Mouse (Mus musculus) CD8-positive naive resting alpha-beta T cell, adult 2 months (primary cell): Measurements from ENCODE around the gene Ttn.

Experiments used
- DNase-seq, 2 experiments: peaks; one replicate each; pipeline ENCODE4 v3.0.0; 2022; ENCODE audit warnings: low read depth in 2 of 2, low spot score in 2 of 2

The Ttn gene

DNA sequence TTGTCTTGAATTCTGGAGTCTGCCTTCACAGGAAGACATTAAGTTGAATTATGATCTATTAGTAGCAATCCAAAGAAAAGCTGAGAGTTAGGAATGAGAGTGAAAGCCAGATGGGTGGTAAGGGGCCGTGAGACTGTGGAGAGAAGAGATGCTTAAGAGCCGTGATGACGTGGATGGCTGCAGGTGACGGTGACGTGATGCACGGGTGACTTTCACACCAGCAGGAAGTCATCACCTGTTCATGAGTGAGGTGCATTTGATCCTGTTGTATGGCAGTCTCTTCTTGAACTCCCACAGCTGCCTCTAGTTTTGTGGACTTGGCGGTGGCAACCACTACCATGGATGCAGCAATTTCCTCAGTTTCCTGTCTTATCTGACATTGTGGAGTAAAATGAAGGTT is 16.8 kb downstream of the Ttn start:
- DNase-seq = no peak

DNA sequence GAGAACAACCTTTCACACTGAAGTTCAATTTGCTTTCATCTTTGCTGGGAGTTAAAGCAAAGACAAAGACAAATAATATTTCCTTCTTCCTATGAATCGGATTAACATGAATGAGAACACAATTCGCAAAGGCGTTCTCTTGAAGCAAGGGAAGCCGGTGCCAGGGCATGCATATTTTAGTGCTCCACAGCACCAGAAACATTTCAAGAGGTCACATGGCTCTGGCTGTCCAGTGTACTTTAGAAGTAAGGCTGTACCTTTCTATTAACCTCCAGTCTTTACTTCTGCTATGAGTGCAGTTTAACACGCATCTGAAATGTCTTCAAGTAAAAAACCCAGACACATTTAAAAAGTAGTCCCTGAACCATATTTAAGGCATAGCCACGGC is 20.3 kb downstream of the Ttn start:
- DNase-seq = no peak

DNA sequence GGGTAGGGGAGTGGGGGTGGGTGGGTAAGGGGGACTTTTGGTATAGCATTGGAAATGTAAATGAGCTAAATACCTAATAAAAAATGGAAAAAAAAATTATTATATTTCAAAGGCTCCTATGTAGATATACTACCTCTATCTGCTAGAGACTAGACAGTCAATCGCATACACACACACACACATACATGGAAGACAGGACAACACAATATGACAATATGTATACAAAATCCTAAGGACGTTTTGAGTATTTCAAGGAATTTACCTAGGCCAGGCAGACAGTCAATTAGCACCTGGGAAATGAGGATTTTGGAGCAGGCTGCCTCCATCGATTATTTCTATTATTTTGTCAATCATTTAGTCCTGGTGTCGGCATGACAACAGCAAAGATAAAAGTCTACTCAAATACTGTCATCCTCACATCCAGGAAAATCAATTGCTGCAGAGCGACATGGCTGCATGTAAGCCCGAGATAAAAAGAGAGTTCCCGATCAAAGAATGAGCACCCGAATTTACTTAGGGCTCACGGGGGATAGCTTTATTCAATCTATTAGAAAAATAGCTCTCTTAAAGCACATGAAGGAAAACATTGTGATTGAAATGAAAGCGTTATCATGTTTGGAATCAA is 20.8 kb downstream of the Ttn start:
- no peak for DNase-seq

DNA sequence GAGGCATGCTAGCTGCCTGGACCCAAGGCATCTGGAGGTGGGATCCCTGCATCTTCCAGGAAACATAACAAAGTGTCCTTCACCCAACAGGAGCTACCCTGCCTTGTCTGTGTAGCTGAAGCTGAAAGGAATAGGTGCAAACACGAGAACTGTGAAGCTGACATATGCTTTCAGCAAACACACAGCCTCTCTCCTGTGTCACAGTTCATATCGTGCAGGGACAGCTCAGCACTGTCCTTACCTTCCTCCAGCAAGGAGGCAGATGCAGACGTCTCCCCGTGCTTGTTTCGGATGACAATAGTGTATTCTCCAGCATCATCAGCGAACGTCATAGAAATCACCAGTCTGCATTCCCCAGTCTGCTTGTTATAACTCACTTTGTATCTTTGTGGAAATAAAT is 32.6 kb downstream of the Ttn start:
- DNase-seq = no peak

DNA sequence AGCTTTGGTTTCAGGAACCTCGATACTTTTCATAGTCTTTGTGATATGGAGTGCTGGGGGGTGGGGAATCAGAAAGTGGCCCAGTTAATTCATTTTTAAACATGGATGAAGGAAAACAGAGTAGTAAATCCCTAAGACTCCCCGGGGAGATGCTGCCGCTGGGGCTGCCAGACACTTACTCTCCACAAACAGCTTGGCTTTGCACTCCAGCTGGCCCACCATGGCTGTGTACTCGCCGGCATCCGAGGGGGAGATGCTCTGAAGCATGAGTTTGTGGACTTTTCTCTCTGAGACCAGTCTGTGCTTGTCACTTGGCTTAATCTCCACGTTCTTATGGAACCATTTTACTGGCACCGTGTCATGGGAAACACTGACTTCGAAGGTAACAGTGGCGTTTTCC is 43.8 kb downstream of the Ttn start:
- DNase-seq = no peak

DNA sequence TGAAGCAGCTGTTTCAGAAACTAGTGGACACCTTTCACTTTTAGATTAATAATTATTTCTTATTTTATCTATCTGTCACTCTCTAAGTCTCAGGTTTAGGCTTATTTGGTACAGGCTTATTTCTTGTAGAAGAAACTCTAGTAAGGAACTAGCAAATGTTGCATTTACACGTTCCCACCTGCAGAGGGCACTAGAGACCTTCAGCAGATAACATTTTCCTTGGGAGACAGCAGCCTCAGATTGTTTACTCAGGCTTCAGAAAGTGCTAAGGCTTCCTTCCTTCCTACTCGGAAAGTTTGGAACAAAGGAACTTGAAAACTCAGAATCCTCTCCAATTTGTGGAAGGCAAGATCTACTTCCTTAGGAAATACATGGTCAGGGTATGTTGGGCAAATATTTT is 52.6 kb downstream of the Ttn start:
- DNase-seq = no peak

DNA sequence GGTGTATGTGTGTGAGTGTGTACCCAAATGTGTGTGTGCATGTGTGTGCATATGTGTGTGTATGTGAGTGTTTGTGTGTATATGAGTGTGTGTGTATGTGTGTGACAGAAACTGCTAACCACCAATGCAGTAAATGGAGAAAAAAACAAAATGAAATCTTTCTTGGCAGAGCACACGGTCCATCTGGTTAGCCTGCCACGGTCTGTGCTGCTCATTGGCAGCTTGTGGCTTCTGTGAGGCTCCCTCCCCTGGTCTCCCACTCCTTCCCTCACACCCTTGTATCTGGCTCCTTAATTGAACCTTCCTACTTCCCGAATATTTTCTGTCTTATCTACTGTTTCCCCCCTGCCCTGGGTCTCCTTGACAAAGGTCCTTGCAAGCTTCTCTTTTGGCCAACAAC is 53.5 kb downstream of the Ttn start:
- DNase-seq = no peak

DNA sequence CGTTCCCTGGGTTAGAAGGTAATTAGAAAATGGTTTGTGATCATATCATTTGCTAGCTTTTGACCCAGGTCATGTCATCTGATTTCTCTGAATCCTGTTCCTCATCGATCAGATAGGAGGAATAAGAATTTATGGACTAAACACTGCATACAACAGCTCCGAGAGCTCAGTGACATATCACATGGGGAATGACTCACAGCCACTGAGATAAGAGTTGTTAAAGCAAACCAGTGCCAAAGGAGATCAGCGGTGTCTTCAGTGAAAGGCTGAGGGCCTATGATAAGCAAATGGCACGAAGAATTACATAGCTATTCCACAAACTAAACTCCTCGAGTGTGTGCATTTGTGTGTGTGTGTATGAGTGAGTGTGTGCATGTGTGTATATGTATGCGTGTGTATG is 54.0 kb downstream of the Ttn start:
- DNase-seq = no peak

DNA sequence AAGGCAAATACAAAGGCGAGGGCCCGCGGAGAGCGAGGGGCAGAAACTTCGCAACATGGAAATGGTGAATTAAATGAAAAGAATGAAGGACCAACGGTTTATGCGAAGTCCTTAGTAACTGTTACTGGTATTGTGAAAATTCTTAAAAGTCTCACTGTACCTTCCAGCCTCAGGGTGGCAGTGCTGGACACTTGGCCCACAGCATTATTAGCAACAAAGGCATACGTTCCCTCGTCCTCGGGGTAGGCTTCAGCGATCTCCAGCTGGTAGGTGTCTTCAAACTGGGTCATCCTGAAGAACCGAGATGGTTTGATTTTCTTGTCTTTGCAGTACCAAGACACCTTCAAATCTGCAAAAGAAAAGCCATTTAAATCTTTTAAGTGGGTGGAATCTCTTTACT is 55.4 kb downstream of the Ttn start:
- DNase-seq = no peak

DNA sequence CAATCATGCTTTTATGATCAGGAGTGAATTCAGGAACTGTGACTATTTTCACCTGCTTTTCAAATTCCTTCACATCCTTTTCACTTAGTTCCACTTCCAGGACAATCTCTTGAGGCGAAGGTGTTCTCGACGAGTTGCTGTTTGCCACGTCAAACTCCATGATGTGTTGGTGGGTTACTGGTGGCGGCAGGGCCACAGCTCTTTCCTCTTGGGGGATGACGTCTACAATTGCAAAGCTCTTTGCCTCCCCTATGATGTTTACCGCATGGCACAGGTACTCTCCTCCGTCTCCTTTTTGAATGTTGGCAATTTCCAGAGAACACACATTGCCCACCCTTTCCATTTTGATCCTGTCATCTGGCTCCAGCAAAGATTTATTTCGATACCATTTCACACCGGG is 67.4 kb downstream of the Ttn start:
- no peak for DNase-seq

DNA sequence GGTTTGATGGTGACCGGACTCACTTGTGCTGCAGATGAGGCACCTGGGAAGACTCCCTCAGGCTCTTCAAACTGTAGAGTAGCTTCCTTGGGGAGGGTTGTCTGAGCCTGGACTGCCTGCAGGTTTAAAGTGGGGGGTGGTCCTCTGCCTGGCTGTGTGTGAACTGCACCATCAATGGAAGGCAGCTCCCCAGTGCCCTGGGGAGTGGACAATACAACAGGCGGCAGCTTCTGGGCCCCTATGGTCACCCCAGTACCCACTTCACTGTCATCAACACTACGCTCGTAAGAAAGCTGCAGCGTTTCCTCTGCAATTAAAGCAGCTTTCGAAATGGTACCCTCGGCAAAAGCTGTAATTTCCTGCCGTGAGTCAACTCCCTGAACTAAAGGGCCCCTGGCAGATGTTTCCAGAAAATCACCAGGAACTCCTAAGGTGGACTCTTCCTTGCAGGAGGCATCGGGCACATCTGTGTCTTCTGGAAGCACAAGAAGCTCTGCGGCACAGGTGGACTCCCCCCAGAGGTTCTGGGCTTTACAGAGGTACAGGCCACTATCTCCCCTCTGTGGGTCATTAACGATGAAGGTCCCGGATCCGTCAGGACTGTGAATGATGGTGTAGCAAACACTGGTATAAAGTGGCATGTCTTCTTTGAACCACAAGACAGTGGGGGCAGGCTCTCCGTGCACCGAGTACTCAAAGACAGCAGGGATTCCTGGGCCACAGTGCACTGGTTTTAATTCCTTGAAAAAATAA is 73.5 kb downstream of the Ttn start:
- no peak for DNase-seq

DNA sequence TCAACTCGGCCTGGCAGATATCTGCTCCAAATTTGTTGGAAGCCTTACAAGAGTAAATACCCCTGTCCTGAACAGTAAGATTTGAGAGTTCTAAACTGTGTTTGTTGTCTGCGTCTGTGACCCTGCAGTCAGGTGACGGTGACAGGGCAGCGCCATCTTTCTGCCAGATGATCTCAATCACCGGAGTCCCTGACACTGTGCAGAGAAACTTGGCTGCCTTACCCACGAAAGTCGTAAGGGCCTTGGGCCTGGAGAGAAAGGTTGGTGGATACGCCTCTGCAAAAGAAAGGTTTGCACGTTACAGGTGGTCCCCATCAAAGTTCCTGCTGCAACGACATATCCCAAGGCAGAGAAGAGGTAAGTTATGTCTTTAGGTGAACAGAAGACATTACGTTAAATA is 79.0 kb downstream of the Ttn start:
- DNase-seq = no peak

DNA sequence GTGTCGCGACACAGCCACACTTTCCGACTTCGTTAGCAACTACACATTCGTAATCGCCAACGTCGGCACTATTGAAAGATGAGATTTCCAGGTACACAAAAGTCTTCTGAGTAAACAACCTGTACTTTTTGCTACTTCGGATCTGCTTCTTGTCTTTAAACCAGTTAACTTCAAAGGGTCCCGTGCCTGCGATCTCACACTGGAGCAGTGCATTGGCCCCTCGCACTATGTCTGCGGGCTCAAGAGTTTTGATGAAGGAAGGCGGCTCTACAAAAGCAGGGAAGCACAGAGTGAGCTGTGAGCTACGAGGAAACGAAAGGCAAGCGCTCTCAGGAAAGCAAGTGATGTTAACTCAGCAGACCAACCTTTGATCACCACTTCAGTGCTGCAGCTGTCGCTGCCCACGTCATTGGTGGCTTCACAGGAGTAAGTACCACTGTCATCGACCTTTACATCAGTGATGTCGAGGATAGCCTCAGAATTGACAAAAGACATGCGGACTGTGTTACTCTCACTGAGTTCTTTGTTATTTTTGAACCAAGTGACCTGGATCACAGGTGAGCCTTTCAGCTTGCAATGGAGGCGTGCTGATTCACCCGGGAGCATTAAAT is 80.8 kb downstream of the Ttn start:
- no peak for DNase-seq

DNA sequence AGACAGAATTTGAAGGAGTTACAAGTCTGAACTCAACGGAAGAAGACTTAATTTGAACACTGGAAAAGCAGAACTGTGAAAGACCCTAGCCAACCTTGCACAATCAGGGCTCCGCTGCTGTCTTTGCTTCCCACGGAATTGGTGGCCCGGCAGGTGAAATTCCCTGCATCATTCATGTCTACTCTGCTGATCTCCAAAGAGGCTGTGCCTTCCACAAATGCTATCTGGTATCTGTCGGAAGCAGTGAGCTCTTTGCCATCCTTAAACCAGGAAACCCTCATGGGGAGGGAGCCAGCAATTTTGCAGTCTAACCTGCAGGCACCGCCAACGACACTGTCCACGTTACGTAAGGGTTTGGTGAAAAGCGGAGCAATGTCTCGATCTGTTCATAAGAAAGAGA is 82.5 kb downstream of the Ttn start:
- DNase-seq = no peak

DNA sequence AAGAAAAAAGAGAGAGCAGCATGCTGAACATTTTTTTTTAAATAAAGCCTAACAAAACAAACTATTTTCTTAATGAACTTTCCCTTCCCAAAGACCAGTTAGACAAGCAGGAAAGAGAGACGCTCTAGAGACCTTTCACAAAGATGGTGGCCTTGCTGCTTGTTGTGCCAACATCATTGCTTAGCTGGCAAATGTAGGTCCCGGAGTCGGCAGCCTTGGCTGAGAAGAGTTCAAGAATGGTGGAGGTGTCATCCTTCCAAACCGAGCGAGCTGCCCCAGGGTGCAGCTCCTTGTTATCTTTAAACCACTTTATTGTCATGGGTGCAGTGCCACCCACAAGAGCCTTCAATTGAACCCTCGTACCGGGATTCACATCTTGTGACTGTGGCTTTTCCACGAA is 85.4 kb downstream of the Ttn start:
- no peak for DNase-seq

DNA sequence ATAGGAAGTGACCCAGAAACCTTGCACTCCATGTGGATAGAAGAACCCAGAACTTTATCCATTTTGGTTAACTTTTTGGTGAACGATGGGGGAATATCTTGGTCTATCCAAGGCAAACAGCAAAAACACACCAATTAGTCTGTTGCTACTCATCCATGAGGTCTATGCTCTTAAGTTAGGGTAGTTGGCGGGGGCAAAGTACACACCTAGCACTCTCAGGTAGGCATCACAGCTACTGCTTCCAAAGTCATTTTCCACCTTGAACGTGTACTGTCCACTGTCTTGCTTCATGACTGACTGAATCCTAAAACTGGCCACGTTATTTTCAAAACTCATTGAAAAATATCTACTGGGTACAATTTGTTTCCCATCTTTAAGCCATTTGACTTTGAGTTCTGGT is 87.0 kb downstream of the Ttn start:
- no peak for DNase-seq

DNA sequence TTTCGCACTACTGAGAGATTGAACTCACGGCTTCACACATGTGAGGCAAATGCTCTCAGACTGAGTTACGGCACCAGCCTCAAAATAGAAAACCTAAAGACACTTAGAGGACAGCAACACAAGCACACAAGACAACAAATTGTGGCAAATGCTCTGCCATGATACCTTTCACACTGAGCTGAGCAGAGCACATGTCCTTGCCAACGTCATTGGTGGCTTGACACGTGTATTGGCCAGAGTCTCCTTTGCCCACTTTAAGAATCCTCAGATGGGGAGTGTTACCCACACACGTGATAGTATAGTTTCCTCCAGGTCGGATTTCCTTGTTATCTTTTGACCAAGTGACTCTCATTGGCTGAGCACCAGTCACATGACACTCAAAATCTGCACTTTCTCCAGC is 93.6 kb downstream of the Ttn start:
- DNase-seq = no peak

DNA sequence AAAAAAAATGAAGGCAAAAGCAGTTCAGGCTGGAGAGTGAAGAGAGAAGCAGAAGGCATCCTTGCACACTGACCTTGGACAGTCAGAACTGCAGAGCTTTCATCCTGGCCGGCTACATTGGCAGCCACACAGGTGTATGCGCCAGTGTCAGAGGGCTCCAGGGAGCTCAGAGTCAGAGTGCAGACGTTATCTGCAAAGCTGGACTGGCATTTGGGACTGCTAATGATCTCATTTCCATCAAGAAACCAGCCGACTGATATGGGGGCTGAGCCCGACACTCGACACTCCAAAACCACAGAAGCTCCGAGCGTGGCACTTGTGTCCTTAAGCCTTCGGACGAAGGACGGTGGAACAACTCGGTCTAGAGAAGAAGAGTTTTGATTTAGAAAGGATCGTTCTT is 96.5 kb downstream of the Ttn start:
- no peak for DNase-seq

DNA sequence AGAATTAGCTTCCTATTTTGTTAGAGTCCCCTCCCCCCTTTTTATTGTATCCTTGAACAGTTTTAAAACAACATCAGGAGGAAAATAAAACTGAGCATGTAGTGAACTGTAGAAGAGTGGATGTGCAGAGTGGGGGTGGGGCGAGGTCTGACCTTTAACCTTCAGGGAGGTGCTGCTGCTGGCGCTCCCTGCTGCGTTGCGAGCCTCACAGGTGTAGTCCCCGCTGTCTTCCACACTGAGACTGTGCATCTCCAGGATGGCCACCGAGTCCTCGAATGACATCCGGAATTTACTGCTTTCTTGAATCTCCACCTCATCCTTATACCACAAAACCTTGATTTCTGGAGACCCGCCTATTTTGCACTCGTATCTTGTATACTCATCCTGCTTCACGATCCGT is 100.9 kb downstream of the Ttn start:
- no peak for DNase-seq

DNA sequence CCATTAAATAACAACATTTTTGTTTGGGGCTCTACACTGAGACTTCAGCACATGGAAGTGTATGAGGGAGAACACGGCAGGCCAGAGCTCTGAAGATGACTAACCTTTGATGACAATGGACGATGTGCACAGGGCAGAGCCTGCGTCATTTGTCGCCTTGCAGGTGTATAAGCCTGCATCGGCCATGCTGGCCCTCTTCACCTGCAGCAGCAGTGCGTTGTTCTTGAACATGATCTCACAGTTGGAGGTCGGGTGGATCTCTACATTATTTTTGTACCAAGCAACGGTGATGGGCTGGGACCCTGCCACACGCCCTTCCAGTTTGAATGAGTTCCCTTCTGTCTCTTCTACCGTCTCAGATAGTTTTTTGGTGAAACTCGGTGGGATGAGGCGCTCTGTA is 106.8 kb downstream of the Ttn start:
- no peak for DNase-seq

DNA sequence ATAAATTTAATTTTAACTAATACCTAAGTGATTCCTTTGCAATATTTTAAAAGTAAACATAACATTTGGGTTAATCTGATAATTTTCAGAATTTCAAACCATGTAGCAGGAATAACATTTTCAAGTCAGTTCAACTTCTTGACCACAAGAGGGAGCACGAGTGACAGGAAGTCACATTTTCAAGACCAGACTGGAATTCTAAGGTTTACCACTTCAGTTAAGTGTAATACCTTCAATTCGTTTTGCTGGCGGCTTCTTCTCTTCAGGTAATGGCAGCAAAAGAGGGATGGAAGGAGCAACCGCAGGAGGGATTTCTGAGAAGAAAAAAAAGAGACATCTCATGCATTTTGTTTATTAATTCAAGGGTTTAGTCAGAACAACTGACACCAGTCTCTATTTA is 115.4 kb downstream of the Ttn start:
- no peak for DNase-seq

DNA sequence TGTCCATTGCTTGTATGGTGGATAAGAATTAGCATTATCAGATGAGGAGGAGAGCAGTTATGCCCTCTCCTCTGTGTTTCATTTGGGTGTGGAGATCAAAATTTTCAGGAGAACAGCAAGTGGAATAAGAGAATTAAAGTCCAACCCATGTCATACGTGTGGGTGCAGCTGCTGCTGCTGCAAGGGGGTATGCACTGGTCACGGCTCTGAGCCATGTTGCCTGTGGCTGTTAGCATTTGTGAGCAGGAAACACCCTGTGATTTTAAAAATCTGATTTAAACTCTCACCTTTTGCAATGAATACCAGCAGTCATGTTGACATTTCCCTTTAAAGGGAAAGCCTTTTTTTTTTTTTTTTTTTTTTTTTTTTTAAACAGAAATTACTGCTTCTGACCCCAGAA is 116.8 kb downstream of the Ttn start:
- no peak for DNase-seq

DNA sequence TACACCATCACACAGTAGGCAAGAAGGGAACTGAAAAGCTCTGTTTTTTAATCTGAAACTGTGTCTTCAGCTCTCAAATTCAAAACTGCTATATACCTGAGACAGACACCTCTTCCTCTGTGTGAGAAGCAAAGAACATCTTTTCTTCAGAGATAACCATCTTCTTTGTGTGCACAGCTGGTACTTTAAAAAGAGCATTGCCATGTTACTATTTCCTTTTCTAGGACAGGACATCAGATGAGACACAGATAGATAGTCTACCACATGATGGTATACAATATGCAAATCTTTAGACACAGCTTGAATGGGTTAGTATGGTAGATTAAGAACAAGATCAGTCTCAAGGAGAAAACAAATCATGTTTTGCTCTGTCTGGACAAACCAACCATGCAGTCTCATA is 121.0 kb downstream of the Ttn start:
- no peak for DNase-seq
